Mouse (Mus musculus) midbrain, postnatal 0 days (tissue): ENCODE results near the gene Khnyn. TPM values are rescaled to one million over a fixed set of nuclear protein-coding genes. Genes with fewer than 3 reads are reported as not detected.

Experiments
- ATAC-seq: fragments of 200-750 bp; cut with Nextera tagmentation; 2 replicates; pipeline ENCODE4 v1.8.0; 2017; ENCODE audit warnings: moderate number of reproducible peaks, mild to moderate bottlenecking, moderate TSS enrichment, moderate library complexity; ENCODE audit not compliant: low FRiP score
- DNase-seq: peaks from one replicate; pipeline ENCODE4 v3.0.0-alpha.2; 2015; ENCODE audit warnings: low spot score
- H3K27ac ChIP-seq: fragments of 300-500 bp; sonication (generic); 2 replicates; pipeline ENCODE4 v1.5.1; 2014; ENCODE audit warnings: low read depth, mild to moderate bottlenecking, low read length, mixed read lengths
- H3K27me3 ChIP-seq: fragments of 300-500 bp; sonication (generic); 2 replicates; pipeline ENCODE4 v1.6.1; 2014; ENCODE audit warnings: low read length, control low read depth, mixed read lengths; ENCODE audit not compliant: insufficient read depth
- H3K36me3 ChIP-seq: fragments of 300-500 bp; sonication (generic); 2 replicates; pipeline ENCODE4 v1.6.1; 2014; ENCODE audit warnings: low read length, control low read depth, mixed read lengths; ENCODE audit not compliant: insufficient read depth
- H3K4me1 ChIP-seq: fragments of 300-500 bp; sonication (generic); 2 replicates; pipeline ENCODE4 v1.6.1; 2014; ENCODE audit warnings: mild to moderate bottlenecking, control low read depth, antibody characterized with exemption, low read length, mixed read lengths; ENCODE audit not compliant: insufficient read depth
- H3K4me2 ChIP-seq: fragments of 300-500 bp; sonication (generic); 2 replicates; pipeline ENCODE4 v1.6.1; 2014; ENCODE audit warnings: low read depth, mild to moderate bottlenecking, low read length, mixed read lengths; ENCODE audit not compliant: poor library complexity, severe bottlenecking
- H3K4me3 ChIP-seq: fragments of 300-500 bp; sonication (generic); 2 replicates; pipeline ENCODE4 v1.5.1; 2014; ENCODE audit warnings: low read depth, mild to moderate bottlenecking, low read length, moderate library complexity
- H3K9ac ChIP-seq: fragments of 300-500 bp; sonication (generic); replicated peaks from 2 replicates; pipeline ENCODE4 v1.6.1; 2014; ENCODE audit warnings: mild to moderate bottlenecking, low read length, moderate library complexity, mixed read lengths; ENCODE audit not compliant: poor library complexity, severe bottlenecking
- H3K9me3 ChIP-seq: fragments of 300-500 bp; sonication (generic); 2 replicates; pipeline ENCODE4 v1.6.1; 2016; ENCODE audit warnings: low read length, control low read depth
- CTCF ChIP-seq: IDR thresholded peaks from 2 replicates; pipeline ENCODE4 v1.5.1; 2016; ENCODE audit warnings: antibody characterized with exemption, mild to moderate bottlenecking
- WGBS: fragments of 180-500 bp; shearing (Covaris S2); extraction: QIAGEN DNeasy Blood & Tissue Kit; methylation state at CpG from one replicate; pipeline ENCODE4 v1.1.7; 2014; 5-methylcytosine and 5-hydroxymethylcytosine counted together
- polyA plus RNA-seq: library from polyadenylated mRNA; unstranded; fragments of >200 nt; fragmentation: Nextera tagmentation; extraction: Ambion mirVana; gene quantifications from 2 replicates; pipeline ENCODE4 v1.2.1, GENCODE M21; 2015
- total RNA-seq: library from RNA; depleted of rRNA; stranded (reverse); fragments of >200 nt; gene quantifications from 2 replicates; pipeline ENCODE4 v1.2.3, GENCODE M21; 2014

Khnyn gene
- total and polyA plus RNA-seq, 2 experiments from 2014 or later, result 6.3 to 14.2 TPM

DNA sequence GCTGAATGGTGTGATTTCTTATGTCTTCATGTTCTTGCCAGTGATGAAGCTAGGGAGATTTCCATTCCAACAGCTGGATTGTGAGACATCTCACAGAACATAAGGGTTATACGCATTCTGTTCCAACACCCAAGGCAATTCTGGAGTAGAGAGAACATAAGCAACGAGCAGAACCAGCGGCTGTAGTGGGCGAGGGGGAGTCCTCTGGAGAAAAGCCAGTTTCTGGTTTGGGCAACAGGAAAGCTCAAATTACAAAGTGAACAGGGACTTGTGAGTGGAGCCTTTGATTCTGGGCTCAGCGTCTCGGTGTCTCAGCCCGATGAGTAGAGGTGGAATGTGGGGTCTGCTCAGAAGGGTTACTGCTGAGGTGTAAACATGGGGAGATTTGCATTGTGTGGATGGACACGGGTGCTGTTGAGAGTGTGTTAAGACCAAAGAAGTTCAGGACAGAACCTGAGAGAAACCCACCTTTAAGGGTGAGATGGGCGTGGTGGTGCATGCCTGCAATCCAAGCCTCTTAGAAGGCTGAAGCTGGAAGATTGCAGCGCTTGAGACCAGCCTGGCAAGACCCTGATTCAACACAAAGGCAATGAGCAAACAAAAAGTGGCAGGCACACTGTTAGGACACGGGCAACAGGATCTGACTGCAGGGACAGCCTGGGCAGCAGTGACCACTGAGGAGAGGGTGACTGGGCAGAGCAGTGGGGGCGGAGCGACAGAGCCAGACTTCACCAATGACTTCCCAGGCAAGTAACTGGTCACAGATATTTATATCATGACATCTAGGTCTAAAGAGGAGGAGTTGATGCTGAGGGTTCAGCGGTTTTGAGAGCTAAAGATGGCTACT, 7.1 kb upstream of the Khnyn start:
- DNase-seq (no peak), ATAC-seq (no peak)
- Histone ChIP-seq H3K36me3 (peaks cover 7% of the 10 kb centered on the region), H3K9me3 (no peaks in the 10 kb centered on the region), H3K4me1 (no peaks in the 10 kb centered on the region), H3K27ac (no peak overlapping the region), H3K4me3 (no peak overlapping the region), H3K9ac (no peak overlapping the region), H3K27me3 (no peaks in the 10 kb centered on the region), H3K4me2 (no peak overlapping the region)
- TF ChIP-seq CTCF, result no peak
- 33% methylated on average over 14 of the region's 14 CpGs for WGBS

DNA sequence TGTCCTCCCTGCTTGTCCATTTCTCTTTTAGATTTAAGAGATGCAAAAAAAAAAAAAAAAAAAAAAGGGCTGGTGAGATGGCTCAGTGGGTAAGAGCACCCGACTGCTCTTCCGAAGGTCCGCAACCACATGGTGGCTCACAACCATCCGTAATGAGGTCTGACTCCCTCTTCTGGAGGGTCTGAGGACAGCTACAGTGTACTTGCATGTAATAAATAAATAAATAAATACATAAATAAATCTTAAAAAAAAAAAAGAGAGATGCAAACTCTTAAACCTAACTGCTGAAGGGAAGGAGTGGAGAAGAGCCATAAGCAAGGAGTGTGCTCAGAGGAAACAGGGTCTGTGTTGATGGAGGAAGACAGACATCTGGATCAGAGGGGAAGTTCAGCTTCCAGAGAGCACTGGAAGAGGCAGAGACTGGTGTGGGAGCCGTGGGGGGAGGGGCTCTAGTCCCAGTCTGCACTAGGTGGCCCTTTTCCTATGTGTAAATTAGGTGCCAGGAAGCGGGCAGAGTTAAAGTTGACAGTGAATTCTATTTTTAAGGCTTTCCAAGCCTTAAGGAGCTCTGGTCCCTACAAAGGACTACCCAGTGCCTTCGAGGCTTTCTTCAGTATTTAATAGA, 6.3 kb upstream of the Khnyn start:
- Histone ChIP-seq H3K27ac (no peak overlapping the region), H3K36me3 (no peaks in the 10 kb centered on the region), H3K4me2 (no peak overlapping the region), H3K4me3 (no peak overlapping the region), H3K4me1 (no peaks in the 10 kb centered on the region), H3K9me3 (no peaks in the 10 kb centered on the region), H3K9ac (no peak overlapping the region), H3K27me3 (no peaks in the 10 kb centered on the region)
- TF ChIP-seq CTCF, result peak; percentile 37
- DNase-seq (no peak), ATAC-seq (no peak)
- 37% methylated on average over 7 of the region's 7 CpGs for WGBS

DNA sequence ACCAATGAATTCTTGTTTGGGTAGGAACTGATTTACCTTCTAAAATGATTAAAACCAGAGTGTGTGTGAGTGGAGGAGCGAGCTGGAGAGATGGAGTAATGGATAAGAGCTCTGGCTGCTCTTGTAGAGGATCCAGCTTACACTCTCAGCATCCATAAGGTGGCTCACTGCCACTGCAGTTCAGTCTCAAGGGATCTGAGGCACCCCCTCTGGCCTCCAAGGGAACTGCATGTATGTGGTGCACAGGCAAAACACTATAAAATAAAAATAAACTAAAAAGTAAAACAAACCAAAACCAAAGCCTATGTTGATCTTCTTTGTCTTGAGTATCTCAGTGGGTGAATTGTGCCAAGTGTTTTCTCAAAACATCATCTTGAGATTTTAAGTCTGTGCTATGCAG, 5.1 kb upstream of the Khnyn start:
- Histone ChIP-seq H3K27ac (no peak overlapping the region), H3K9ac (no peak overlapping the region), H3K4me3 (no peak overlapping the region), H3K9me3 (no peaks in the 10 kb centered on the region), H3K4me2 (no peak overlapping the region), H3K4me1 (peaks cover 4% of the 10 kb centered on the region; the same call in 1 of the 2 replicates), H3K36me3 (no peaks in the 10 kb centered on the region), H3K27me3 (no peaks in the 10 kb centered on the region)
- DNase-seq (peak; percentile 86), ATAC-seq (0 out of 2 replicates have a peak, but pooled peaks have one; percentile 38)
- WGBS, result 30% methylated on average over 1 of the region's 1 CpGs
- peak; percentile 87 for TF ChIP-seq CTCF

DNA sequence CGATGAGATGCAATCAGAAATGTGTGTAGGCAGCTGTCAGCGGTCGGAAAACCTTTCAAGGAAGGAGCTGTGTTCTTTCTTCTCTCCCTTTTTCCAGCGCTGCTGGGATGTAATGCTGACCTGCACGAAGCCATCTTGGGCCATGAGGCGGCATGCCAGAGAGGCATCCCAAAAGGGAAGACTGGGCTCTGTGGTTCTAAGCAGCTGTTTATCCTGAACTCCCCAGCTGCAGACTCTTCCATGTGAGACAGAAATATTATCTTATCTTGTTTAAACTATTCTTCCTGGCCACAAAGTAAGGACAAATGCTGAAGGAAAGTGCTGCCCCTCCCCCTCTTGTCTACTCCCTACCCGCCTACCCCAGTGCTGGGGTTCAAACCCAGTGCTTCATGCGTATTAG, 3.8 kb upstream of the Khnyn start:
- no peak overlapping the region for H3K27ac ChIP-seq
- ATAC-seq (no peak), DNase-seq (no peak)
- TF ChIP-seq CTCF, result no peak
- H3K4me2 ChIP-seq, result no peak overlapping the region
- H3K4me3 ChIP-seq, result no peak overlapping the region
- H3K9ac ChIP-seq, result no peak overlapping the region
- H3K27me3 ChIP-seq, result no peaks in the 10 kb centered on the region
- no peaks in the 10 kb centered on the region for H3K9me3 ChIP-seq
- H3K36me3 ChIP-seq, result no peaks in the 10 kb centered on the region
- 79% methylated on average over 8 of the region's 8 CpGs for WGBS
- H3K4me1 ChIP-seq, result peaks cover 4% of the 10 kb centered on the region

DNA sequence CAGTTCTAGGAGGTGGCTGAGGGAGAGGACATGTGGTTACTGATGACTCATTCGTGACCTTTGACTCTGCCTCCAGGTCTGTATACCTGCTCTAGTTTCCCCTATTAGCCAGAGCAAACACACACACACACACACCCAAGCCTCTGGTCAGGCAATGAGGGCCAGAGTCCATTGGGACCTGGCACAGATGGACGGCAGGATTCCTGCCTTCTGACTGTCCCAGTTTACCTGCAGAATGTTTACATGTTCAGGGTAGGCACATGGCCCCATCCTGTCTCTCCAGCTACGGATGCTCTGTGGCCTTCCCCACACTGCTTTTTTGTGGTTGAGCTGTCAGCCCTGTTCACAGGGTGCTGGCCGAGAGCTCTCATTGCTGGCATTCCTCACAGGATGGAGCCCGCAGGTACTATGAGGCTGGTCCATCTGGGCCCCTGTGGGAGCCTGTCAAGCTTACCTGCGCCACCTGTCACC, 2.5 kb upstream of the Khnyn start:
- Histone ChIP-seq H3K9ac (no peak overlapping the region), H3K27me3 (no peaks in the 10 kb centered on the region), H3K4me3 (no peak overlapping the region), H3K4me1 (peaks cover 4% of the 10 kb centered on the region), H3K4me2 (no peak overlapping the region), H3K9me3 (no peaks in the 10 kb centered on the region), H3K27ac (no peak overlapping the region), H3K36me3 (peaks cover 4% of the 10 kb centered on the region)
- no peak for ATAC-seq
- no peak for TF ChIP-seq CTCF
- DNase-seq, result no peak
- WGBS, result 70% methylated on average over 6 of the region's 6 CpGs

DNA sequence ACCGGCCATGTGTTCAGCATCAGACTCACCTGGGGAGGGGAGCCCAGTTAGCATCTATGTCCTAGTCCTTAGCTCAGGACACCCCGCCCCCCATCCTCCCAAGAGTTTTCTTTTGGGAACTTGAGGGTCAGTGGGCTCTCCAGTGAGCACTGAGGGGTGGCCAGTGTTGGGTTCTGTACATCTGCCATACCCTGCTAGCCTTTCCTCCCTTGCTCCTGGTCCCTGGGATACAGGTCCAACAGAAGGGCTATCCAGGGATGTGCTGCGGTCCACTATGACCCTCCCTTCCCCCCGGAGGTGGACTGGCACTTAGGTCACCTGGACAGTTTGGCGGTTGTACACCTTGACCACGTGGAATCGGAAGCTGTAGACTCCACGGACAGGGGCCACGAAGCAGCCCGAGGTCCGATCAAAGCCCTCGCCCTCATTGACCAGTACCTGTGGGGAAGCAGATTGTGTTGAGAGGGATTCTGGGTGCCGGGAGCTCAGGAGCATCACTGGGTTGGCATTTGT, 1.5 kb upstream of the Khnyn start:
- no peak for TF ChIP-seq CTCF
- H3K27me3 ChIP-seq, result no peaks in the 10 kb centered on the region
- H3K4me2 ChIP-seq, result no peak overlapping the region
- no peak for DNase-seq
- peaks cover 4% of the 10 kb centered on the region for H3K4me1 ChIP-seq
- WGBS, result 94% methylated on average over 13 of the region's 13 CpGs
- no peak overlapping the region for H3K9ac ChIP-seq
- no peaks in the 10 kb centered on the region for H3K9me3 ChIP-seq
- H3K27ac ChIP-seq, result no peak overlapping the region
- peaks cover 13% of the 10 kb centered on the region for H3K36me3 ChIP-seq
- no peak for ATAC-seq
- no peak overlapping the region for H3K4me3 ChIP-seq
